Mouse (Mus musculus): ENCODE measurements at regions not wholly inside any gene's neighbourhood (a gene's known extent, or its start where the extent isn't known, plus 50 kb on each side); places are given as distances from the start of the nearest gene placed in this dataset.

DNA sequence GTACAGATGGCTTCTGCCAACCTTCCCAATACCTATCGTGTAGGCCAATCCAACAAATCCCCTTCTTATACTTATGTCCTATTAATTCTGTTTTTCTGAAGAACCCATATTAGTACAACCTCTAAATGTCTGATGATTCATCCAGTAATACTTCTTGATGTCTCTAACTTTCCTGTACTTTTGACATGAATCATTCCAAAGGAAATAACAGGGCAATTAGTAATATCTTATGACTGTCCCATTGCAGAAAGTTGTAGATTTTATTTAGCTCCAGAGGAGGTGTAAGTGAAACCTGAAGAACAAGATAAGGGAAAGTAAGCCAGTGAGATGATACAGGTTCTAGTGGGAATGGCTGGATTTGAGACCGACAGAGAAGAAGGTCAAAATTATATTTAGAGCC lies 337.6 kb upstream of the Zeb2 start:
- ATAC-seq (ENCODE audit: low FRiP score, low read depth) (no peak), DNase-seq (ENCODE audit: low spot score) (no peak)
- TF ChIP-seq POLR2A (IDR thresholded peaks at IDR 0.05; ENCODE audit: borderline replicate concordance, extremely low read depth, insufficient read depth, insufficient read length) = no peak
- H3K4me2 ChIP-seq (replicated peaks; ENCODE audit: low read depth, low read length, severe bottlenecking) = no peak overlapping the region
- WGBS = 92% methylated on average over 2 of the region's 2 CpGs
- H3K36me3 ChIP-seq (ENCODE audit: control insufficient read depth, insufficient read depth, low read length) = no peaks in the 10 kb centered on the region
- H3K27ac ChIP-seq (replicated peaks; ENCODE audit: low read depth, low read length) = no peak overlapping the region
- no peaks in the 10 kb centered on the region for H3K4me1 ChIP-seq (ENCODE audit: control insufficient read depth, insufficient read depth, low read length)
- no peaks in the 10 kb centered on the region for H3K9me3 ChIP-seq (ENCODE audit: control insufficient read depth, low read length)
- H3K27me3 ChIP-seq (ENCODE audit: control insufficient read depth, insufficient read depth, low read length) = no peaks in the 10 kb centered on the region
- no peak overlapping the region for H3K4me3 ChIP-seq (replicated peaks; ENCODE audit: low read length)
- no peak overlapping the region for H3K9ac ChIP-seq (ENCODE audit: low read depth, low read length, severe bottlenecking)

DNA sequence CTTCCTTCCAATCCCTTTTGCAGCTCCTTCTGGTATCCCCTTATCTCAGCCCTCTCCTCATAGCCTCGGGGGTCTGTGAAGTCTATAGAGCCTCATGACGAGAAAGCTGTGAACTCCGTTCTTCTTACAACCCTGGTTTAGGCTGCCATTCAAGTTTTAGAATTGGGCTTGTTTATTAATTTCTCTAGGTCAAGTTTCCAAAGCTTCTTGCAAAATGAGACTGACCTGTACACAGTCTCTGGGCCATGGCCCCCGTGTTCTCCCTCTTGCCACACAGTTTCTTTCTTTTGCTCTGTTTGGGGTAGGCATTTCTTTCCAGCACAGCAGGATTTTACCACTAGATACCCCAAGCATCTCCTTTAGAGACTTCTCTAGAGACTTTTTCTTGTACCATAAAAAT lies 322.0 kb upstream of the Zeb2 start:
- Histone ChIP-seq H3K9ac (ENCODE audit: low read depth, low read length, severe bottlenecking) (no peak overlapping the region), H3K4me2 (replicated peaks; ENCODE audit: low read depth, low read length, severe bottlenecking) (no peak overlapping the region), H3K4me1 (ENCODE audit: control insufficient read depth, insufficient read depth, low read length) (peaks cover 12% of the 10 kb centered on the region; the same call in 1 of the 2 replicates), H3K9me3 (ENCODE audit: control insufficient read depth, low read length) (no peaks in the 10 kb centered on the region), H3K27me3 (ENCODE audit: control insufficient read depth, insufficient read depth, low read length) (no peaks in the 10 kb centered on the region), H3K4me3 (replicated peaks; ENCODE audit: low read length) (no peak overlapping the region), H3K27ac (replicated peaks; ENCODE audit: low read depth, low read length) (no peak overlapping the region), H3K36me3 (ENCODE audit: control insufficient read depth, insufficient read depth, low read length) (no peaks in the 10 kb centered on the region)
- no peak for ATAC-seq (ENCODE audit: low FRiP score, low read depth)
- TF ChIP-seq POLR2A (IDR thresholded peaks at IDR 0.05; ENCODE audit: borderline replicate concordance, extremely low read depth, insufficient read depth, insufficient read length) = no peak
- WGBS = 70% methylated on average over 4 of the region's 4 CpGs
- DNase-seq (ENCODE audit: low spot score) = no peak

DNA sequence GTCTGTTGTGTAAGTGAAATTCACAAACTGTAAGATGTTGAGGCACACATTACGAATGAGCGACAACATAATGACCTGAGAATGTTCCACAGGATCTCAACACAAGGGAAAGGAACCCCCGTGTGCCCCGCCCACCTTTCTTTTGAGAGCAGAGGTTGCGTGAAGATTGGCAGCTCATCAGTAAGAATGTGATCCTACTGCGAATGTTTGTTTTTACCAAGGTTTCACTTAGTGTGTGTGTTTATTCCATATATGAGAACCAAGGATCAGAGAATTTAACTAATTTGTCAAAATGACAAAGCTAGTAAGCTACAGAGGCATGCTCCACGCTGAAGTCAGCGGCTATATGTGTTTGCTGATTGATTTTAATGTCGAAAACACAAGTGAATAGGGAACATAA lies 321.5 kb upstream of the Zeb2 start:
- no peaks in the 10 kb centered on the region for H3K9me3 ChIP-seq (ENCODE audit: control insufficient read depth, low read length)
- H3K27me3 ChIP-seq (ENCODE audit: control insufficient read depth, insufficient read depth, low read length) = no peaks in the 10 kb centered on the region
- TF ChIP-seq POLR2A (IDR thresholded peaks at IDR 0.05; ENCODE audit: borderline replicate concordance, extremely low read depth, insufficient read depth, insufficient read length) = no peak
- ATAC-seq (ENCODE audit: low FRiP score, low read depth) (no peak), DNase-seq (ENCODE audit: low spot score) (no peak)
- H3K27ac ChIP-seq (replicated peaks; ENCODE audit: low read depth, low read length) = no peak overlapping the region
- peaks cover 13% of the 10 kb centered on the region; the same call in 1 of the 2 replicates for H3K4me1 ChIP-seq (ENCODE audit: control insufficient read depth, insufficient read depth, low read length)
- H3K9ac ChIP-seq (ENCODE audit: low read depth, low read length, severe bottlenecking) = no peak overlapping the region
- WGBS = 86% methylated on average over 9 of the region's 9 CpGs
- no peak overlapping the region for H3K4me3 ChIP-seq (replicated peaks; ENCODE audit: low read length)
- H3K36me3 ChIP-seq (ENCODE audit: control insufficient read depth, insufficient read depth, low read length) = no peaks in the 10 kb centered on the region
- H3K4me2 ChIP-seq (replicated peaks; ENCODE audit: low read depth, low read length, severe bottlenecking) = no peak overlapping the region

DNA sequence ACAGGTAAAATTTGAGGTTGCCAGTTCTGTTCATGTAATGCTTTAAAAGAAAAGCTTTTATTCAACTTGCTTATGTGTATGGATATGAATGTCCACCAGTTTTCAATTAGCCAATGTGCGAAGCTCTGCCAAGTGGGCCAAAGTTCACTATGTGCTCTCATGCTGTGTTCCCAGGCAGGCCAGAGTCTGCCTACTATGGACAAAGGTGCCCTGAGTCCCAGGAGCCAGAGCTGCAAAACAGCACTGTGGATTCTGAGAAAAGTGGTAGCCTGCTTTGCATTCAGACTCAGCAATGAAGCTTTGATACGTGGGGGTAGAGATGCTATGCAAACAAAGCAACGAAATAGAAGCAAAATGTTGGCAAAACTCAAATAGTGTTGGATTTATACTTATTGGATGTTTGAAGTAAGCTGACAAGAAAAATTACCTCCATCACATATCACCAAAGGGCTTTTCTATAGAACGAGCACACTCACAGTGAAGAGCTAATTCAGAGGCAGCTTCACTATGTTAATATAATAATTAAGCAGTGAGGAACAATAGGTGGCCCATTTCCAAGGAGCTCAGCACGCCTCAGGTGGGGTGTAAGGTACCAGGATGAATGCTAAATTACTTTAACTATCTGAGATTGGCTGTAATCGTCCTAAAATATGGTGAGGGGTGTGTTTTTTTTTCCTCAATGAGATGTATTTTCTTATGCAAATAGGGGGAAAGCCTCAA lies 318.2 kb upstream of the Zeb2 start:
- Histone ChIP-seq H3K9me3 (ENCODE audit: control insufficient read depth, low read length) (no peaks in the 10 kb centered on the region), H3K9ac (ENCODE audit: low read depth, low read length, severe bottlenecking) (no peak overlapping the region), H3K36me3 (ENCODE audit: control insufficient read depth, insufficient read depth, low read length) (no peaks in the 10 kb centered on the region), H3K4me3 (replicated peaks; ENCODE audit: low read length) (no peak overlapping the region), H3K4me1 (ENCODE audit: control insufficient read depth, insufficient read depth, low read length) (peaks cover 13% of the 10 kb centered on the region; the same call in 1 of the 2 replicates), H3K27me3 (ENCODE audit: control insufficient read depth, insufficient read depth, low read length) (no peaks in the 10 kb centered on the region), H3K4me2 (replicated peaks; ENCODE audit: low read depth, low read length, severe bottlenecking) (no peak overlapping the region), H3K27ac (replicated peaks; ENCODE audit: low read depth, low read length) (no peak overlapping the region)
- DNase-seq (ENCODE audit: low spot score) (peak; percentile 27), ATAC-seq (ENCODE audit: low FRiP score, low read depth) (no peak)
- WGBS = 43% methylated on average over 6 of the region's 6 CpGs
- TF ChIP-seq POLR2A (IDR thresholded peaks at IDR 0.05; ENCODE audit: borderline replicate concordance, extremely low read depth, insufficient read depth, insufficient read length) = no peak

DNA sequence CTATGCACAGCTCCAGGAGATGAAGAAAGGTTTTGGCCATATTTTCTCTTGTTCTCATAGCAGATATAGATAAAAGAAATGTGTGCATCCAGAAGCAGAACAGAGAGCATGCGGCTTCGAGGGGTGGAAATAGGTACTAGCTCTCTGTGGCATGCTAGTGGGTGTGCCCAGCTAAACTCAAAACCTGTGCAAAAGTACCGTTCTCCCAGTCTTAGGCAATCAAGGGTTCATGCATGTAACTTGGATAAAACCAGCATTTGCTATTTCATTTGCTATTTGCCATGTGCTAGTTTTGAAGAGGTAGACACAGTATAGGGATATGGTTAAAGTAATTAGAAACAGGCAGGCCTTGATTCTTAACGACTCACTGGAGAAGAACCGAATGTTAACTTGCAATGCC lies 317.6 kb upstream of the Zeb2 start:
- Histone ChIP-seq H3K27ac (replicated peaks; ENCODE audit: low read depth, low read length) (no peak overlapping the region), H3K4me3 (replicated peaks; ENCODE audit: low read length) (no peak overlapping the region), H3K36me3 (ENCODE audit: control insufficient read depth, insufficient read depth, low read length) (no peaks in the 10 kb centered on the region), H3K4me2 (replicated peaks; ENCODE audit: low read depth, low read length, severe bottlenecking) (no peak overlapping the region), H3K27me3 (ENCODE audit: control insufficient read depth, insufficient read depth, low read length) (no peaks in the 10 kb centered on the region), H3K9ac (ENCODE audit: low read depth, low read length, severe bottlenecking) (no peak overlapping the region), H3K9me3 (ENCODE audit: control insufficient read depth, low read length) (no peaks in the 10 kb centered on the region), H3K4me1 (ENCODE audit: control insufficient read depth, insufficient read depth, low read length) (peaks cover 13% of the 10 kb centered on the region; the same call in 1 of the 2 replicates)
- 34% methylated on average over 5 of the region's 5 CpGs for WGBS
- DNase-seq (ENCODE audit: low spot score) (no peak), ATAC-seq (ENCODE audit: low FRiP score, low read depth) (no peak)
- no peak for TF ChIP-seq POLR2A (IDR thresholded peaks at IDR 0.05; ENCODE audit: borderline replicate concordance, extremely low read depth, insufficient read depth, insufficient read length)

Data from limb, embryonic 14.5 days (tissue).